Mouse (Mus musculus): ENCODE measurements around the gene Ypel5. TPM values are rescaled to one million over a fixed set of nuclear protein-coding genes. Genes with fewer than 3 reads are reported as not detected.

The Ypel5 gene
- polyA plus RNA-seq, 2 experiments from 2014 or later, result 70.4 to 82.8 TPM

DNA sequence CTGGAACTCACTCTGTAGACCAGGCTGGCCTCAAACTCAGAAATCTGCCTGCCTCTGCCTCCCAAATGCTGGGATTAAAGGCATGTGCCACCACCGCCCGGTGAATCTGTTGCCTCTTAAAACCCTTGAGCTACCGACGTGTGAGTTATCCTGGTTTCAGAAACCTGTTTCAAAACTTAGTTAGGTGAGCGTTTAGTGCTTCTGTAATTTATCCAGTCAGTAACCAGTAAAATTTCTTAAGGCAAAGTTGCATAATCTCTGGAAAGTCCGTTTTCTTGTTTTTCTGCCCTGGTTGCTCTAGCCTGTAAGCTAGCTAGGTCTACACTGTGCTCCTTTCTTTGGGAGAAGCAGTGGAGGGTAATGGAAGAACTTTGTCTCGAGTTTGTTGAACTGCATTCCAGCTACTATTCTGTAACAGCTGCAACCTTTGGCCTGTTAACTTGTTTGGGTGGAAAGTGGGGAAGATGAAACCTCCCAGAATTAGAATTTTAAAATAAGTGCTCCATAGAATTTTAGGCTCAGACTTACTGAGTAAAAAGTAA is 8.8 kb downstream of the Ypel5 start:
- ATAC-seq, result no peak

DNA sequence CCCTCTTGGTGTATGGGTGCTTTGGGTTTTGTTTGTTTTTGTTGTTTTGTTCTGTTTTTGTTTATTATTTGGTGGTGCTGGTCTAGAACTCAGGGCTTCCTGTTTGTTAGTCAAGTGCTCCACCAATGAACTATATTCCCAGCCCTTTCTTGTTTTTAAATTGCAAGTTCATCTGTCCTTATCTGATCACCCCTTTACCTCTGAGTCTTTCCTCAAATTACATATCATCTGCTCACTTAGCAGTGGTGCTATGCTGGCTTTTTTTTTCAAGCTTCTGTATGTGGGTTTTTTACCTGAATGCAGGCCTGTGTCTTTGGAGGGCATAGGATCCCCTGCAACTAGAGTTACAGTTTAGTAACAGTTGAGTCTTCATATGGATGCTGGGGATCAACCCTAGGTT is 9.3 kb downstream of the Ypel5 start:
- no peak for ATAC-seq

DNA sequence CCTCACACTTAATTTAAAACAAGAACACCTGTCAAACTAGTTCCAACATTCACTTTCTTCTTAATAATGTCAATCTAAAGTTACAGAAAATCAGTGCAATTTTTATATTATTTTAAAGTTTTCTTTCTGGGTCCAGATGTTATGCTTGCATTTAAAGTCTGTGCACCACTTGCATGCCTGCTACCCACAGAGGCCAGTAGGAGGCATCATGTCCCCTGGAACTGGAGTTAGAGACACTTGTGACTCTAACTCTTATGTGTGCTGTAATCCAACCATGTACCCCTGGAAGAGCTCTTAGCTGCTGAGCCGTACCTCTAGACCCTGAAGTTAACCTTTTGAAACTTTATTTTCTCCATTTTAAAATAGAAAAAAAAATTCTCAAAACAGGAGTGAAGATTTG is 19.0 kb downstream of the Ypel5 start:
- ATAC-seq, result no peak

DNA sequence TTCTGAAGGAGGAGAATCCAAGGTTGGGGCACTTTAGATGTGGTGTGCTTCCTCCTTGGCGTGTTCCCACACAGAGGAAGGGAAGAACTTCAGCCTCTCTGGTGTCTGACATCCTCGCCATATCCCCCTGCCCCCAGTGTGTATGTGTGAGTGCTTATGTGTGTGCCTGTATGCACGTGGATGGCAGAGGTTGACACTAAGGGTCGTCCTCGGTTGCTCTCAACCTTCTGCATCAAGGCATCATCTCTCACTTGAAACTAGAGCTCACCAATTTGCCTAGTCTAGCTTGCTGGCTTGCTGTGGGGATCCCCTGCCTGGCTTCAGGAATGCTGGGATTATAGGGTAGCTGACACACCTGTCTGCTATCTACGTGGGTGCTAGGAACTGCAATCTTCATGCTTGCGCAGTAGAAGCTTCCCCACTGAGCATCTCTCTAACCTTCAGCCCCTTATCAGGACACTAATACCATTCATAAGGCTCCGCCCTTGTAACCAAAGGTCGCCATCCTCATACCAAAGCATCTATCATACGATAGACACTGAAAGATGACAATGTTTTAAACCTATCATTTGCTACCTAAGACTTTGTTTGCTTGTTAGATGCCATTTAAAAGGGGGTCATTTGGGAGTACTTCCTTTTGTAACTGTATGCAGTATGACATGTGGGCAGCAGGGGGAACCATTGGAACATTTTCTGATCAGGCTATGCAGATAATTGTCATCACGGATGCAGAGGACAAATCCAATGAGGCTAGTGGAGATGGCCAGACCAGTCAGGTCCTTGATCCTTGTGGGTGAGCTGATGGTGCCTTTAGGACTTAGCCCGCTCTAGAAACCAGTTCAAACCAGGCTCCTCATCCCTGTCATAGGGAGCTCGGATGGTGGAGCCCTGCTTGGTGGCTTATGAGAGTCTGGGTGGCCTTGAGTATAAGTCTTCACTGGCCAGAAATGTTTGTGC is 21.7 kb downstream of the Ypel5 start:
- ATAC-seq, result peak; percentile 89

DNA sequence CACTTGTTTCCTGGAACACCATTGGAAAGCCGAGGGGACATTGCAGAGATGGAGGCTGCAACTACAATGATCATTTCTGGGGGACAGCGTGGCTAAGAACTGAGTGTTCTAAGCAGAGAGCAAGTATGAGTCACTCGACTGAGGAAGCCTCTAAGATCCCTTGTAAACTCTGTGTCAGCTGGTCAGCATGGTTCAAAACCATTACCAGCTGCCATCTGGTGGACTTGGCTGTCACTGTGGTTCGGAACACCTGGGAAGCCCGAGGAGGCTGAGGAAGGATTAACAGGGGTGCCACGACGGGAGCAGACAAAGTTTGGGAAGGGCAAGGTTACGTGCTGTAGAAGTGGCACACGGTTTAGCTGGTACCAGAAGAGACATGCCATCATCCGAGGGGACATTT is 27.0 kb downstream of the Ypel5 start:
- no peak for ATAC-seq

DNA sequence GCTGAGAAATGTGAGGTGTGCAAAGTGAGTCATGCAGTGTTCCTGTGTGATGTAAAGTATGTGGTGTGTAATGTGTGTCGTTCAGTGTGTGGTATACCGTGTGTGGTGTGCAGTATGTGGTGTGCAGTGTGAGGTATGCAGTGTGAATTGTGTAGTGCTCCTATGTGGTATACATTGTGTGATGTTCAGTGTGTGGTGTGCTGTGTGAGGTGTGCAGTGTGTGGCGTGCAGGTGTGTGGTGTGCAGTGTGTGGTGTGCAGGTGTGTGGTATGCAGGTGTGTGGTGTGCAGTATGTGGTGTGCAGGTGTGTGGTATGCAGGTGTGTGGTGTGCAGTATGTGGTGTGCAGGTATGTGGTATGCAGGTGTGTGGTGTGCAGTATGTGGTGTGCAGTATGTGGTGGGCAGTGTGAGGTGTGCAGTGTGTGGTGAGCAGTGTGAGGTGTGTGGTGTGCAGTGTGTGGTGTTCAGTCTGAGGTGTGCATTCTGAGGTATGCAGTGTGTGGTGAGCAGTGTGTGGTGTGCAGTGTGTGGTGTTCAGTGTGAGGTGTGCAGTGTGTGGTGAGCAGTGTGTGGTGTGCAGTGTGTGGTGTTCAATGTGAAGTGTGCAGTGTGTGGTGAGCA is 30.5 kb downstream of the Ypel5 start:
- no peak for ATAC-seq

DNA sequence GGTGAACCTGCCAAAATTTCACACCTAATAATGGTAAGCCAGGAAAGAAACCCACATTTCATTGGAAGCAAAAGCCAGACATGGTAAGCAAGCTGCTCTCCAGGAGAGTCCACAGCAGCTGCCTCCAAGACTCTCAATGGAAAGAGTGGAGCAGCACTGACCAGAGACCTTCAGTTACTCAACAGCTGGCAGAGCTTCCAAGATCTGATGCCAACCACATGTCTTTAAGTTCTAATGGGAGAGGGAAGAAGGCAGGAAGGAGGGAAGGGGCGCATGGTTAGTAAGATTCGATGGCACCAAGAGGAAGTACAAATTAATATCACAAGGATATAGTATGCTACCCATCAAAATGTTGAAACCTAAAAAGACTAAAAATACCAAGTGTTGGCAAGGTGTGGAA is 31.9 kb downstream of the Ypel5 start:
- ATAC-seq, result no peak

DNA sequence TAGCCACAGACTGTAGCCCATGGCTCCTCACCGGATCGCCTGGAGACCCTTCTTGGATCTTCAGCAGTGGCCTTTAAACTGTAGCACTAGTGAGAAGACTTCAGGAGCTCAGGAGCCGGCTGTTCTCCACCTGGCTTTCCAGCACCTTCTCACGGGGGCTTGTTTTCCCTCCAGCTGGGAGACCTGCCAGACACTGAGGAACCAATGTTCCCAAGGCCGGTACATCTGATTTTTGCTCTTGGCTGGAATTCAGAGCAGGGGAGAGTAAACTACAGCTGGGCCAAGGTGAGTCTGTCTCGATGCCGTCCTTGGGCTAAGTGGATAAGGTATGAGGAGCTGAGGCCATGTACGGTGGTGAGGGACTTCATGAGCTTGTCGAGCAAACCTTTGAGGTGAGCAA is 42.7 kb downstream of the Ypel5 start:
- no peak for ATAC-seq

DNA sequence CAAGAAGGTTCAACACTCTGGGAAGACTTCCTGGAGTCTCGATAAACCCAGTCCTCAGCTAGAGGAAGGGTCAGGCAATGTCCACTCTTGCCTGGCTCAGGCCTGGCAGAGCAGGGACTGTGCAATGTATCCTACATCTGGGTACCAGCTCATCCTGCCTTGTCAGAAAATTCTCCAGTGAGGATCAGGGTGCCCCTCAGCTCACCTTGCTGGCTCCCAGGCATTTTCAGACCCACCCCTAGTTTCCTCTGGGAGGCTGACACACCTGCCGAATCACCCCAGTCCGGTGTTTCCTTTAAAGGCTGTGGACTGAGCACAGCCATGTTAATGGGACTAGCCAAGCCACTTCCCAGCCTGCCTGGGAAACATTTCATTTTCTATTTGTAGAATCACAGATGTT is 43.9 kb downstream of the Ypel5 start:
- ATAC-seq, result no peak

DNA sequence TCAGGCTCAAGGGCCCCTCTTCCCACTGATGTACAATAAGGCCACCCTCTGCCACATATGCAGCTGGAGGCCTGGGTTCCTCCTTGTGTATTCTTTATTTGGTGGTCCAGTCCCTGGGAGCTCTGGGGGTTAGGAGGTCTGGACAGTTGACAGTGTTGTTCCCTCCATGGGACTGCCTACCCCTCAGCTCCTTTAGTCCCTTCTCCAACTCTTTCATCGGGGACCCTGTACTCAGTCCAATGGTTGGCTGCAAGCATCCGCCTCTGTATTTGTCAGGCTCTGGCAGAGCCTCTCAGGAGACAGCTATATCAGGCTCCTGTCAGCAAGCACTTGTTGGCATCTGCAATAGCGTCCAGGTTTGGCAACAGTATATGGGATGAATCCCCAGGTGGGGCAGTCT is 44.8 kb downstream of the Ypel5 start:
- no peak for ATAC-seq

DNA sequence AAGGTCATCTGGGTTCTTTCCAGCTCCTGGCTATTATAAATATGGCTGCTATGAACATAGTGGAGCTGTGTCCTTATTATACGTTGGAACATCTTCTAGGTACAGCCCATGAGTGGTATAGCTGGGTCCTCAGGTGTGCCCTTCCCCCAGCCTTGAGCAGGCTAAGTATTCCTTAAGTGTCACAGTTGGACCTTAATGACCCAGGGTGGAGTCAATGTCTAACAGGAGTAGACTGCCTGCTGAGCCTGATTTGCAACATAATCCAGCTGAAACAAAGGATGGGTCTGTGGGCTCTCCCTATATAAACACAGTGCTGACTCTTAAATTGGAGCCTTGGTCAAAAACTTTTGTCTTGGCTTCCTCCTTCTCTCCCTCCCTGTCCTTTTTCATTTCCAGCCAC is 45.6 kb downstream of the Ypel5 start:
- ATAC-seq, result no peak

DNA sequence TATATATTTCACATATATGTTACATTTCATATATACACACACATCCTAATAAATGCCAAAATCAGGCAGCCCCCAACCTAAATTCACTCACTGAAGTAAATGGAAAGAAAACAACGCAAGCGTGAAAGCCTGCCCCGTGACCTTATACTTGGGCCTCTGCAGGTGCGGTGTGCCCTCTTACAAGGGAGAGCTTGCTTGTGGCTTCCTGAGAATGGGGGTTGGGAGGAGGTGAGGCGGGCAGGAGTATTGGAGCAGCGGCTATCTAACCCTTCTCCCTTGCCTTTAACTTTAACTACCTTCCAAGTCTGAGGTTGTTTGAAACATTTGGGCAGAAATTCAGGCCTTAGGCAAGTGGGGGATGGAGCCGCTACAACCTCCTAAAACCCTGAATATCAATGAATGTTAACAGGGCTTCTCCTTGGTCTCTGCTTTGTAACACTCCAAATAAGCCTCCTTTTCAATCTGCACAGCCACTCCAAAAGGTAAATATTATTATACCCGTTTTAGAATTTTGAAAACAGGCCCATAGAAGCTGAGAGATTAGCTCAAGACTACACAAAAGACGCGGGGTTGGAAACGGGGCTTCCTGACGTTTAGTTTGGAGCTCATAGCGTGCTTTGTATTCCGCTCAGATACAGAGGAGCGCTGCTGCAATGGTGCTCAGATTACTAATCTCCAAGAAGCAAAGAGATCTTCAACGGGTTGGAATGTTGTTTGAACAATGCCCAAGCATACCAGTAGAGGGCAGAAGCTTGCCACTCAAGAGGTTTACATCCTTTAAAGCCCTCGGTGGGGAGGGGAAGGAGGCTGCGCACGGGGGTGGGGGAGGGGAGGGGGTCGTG is 53.5 kb downstream of the Ypel5 start:
- peak; percentile 87 for ATAC-seq

DNA sequence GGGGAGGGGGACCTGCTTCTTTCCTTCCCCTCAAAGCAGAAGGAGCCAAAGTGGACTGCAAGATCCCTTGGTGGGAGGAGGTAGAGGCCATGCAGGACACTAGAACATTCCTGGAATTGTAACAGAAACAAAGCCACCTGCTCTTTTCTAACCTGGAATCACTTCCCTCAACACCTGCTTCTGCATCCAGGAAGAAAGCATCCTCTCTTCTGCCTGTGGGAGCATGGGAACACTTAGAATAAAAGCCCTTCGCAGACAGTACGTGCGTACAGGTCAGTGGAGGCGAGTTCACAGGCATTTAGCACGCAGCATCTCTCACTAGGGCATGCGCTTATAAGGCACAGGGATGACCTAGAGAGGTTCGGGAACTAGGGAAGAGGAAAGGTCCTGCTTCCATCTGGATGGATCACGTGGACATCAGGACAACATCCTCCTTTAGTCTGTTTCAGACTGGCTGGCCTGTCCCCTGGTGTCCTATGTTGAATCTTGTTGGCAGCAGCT is 54.2 kb downstream of the Ypel5 start:
- no peak for ATAC-seq

DNA sequence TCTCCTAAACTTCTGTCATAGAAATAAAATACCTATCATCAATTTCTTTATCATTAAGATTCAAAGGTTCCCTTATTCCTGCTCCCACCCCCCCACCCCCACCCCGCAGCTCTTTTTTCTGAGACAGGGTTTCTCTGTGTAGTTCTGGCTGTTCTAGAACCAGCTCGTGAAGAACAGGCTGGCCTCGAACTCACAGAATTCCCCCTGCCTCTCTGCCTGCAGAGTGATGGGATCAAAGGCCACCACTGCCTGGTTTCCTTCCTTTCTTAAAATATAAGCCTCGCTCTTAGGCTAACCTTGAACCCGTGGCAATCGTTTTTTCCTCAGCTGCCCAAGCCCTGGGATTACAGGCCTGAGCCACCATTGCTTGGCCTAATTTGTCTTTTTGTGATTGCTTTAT is 55.3 kb downstream of the Ypel5 start:
- ATAC-seq, result no peak

DNA sequence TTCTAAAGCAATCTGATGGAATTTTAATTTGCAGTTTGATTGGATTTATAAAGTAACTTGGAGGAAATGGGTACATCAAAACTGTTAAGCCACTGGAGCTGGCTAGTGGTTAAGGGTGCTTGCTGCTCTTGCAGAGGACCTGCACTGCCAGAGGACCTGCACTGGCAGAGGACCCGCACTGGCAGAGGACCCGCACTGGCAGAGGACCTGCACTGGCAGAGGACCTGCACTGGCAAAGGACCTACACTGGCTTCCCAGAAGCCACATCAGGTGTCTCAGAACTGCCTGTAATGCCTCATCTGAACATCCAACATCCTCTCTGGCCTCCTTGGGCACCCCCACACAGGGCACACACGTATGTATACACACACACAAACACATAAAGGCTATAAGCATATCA is 59.3 kb downstream of the Ypel5 start:
- ATAC-seq, result no peak

DNA sequence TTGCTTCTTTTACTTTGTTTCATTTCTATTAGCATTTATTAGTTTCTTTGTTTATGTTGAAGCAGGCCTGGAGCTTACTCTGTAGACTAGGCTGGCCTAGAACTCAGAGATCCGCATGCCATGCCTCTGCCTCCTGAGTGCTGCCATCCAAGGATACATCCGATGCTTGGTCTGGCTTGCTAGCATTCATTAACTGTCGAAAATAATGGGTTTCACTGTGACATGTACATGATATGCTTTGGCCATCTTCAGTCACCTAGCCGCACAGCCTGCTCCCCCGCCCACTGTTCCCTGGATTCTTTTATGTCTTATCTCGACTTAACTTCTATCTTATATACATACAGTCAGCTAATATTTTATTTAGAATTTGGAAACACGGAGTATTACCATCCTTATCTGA is 60.8 kb downstream of the Ypel5 start:
- ATAC-seq, result no peak

DNA sequence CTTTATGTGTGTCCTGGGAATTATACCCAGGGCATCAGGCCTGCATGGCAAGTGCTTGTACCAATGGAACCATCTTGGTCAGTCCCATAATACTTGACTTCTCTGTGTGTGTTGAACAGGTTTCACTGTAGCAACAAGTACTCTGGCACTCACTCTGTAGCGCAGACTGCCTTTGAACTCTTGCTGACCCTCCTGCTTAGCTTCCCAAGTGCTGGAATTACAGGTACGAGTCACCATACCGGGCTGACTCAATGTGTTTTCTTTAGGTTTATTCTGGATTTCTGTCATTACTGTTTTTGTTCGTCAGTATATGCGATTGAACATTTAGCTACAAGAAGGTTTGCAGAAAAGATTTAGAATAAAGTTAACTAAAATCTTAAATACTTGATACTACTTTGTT is 61.7 kb downstream of the Ypel5 start:
- no peak for ATAC-seq

DNA sequence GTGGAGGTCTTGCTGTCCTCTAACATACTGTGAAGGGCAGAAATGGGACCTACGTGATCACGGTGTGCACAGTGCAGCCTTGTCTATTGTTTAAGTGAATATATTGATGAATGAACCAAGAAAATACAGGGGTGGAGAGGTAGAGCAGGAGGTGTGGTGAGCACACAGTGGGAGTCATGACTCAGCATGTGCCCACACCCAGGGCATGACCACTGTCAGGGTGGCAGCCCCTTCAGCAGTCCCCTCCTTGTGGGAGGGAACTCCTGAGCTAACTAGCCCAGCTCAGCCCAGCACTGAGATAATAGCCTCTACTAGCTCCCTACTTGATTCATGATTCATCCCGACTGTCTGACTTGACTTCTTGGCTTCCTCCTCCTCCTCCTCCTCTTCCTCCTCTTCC is 62.5 kb downstream of the Ypel5 start:
- ATAC-seq, result no peak

All from CD4-positive, CD25-positive, alpha-beta regulatory T cell, adult 4 months (primary cell).